Mouse (Mus musculus): ENCODE measurements around the gene Capzb.
A peak's percentile ranks its signal among the peaks of the same experiment; 100 is the strongest.

Gene Capzb

GRCm38 (mm10) chr4:139192499-139193175, at the start of gene Capzb:
Gene Capzb (plus strand): TSS chr4:139192899.
- DNase-seq = peak; percentile 98

GRCm38 (mm10) chr4:139142985-139143384, 49.7 kb upstream of the Capzb start:
- peak; percentile 28 for DNase-seq

GRCm38 (mm10) chr4:139144577-139144976, 48.1 kb upstream of the Capzb start:
- no peak for DNase-seq

GRCm38 (mm10) chr4:139145156-139145555, 47.5 kb upstream of the Capzb start:
- DNase-seq = no peak

- no peak for DNase-seq
Observed at GRCm38 (mm10) chr4:139146760-139147159, 45.9 kb upstream of the Capzb start.

- no peak for DNase-seq
Observed at GRCm38 (mm10) chr4:139151370-139151769, 41.3 kb upstream of the Capzb start.

GRCm38 (mm10) chr4:139154576-139155307, 38.0 kb upstream of the Capzb start:
- DNase-seq = peak; percentile 36

- DNase-seq = no peak
Observed at GRCm38 (mm10) chr4:139156538-139156937, 36.2 kb upstream of the Capzb start.

GRCm38 (mm10) chr4:139158350-139158749, 34.3 kb upstream of the Capzb start:
- no peak for DNase-seq

GRCm38 (mm10) chr4:139161076-139161475, 31.6 kb upstream of the Capzb start:
- DNase-seq = no peak

- no peak for DNase-seq
Observed at GRCm38 (mm10) chr4:139164082-139164481, 28.6 kb upstream of the Capzb start.

- DNase-seq = no peak
Observed at GRCm38 (mm10) chr4:139165259-139165658, 27.4 kb upstream of the Capzb start.

- no peak for DNase-seq
Observed at GRCm38 (mm10) chr4:139166244-139166643, 26.5 kb upstream of the Capzb start.

GRCm38 (mm10) chr4:139167107-139167506, 25.6 kb upstream of the Capzb start:
- DNase-seq = no peak

- DNase-seq = no peak
Observed at GRCm38 (mm10) chr4:139168985-139169747, 23.5 kb upstream of the Capzb start.

GRCm38 (mm10) chr4:139169748-139170279, 22.9 kb upstream of the Capzb start:
- DNase-seq = no peak

- peak; percentile 86 for DNase-seq
Observed at GRCm38 (mm10) chr4:139175061-139175971, 17.4 kb upstream of the Capzb start.

- peak; percentile 63 for DNase-seq
Observed at GRCm38 (mm10) chr4:139176023-139176422, 16.7 kb upstream of the Capzb start.

GRCm38 (mm10) chr4:139177921-139178320, 14.8 kb upstream of the Capzb start:
- no peak for DNase-seq

- DNase-seq = no peak
Observed at GRCm38 (mm10) chr4:139178377-139178776, 14.3 kb upstream of the Capzb start.

- DNase-seq = no peak
Observed at GRCm38 (mm10) chr4:139179218-139179617, 13.5 kb upstream of the Capzb start.
